Mouse (Mus musculus) megakaryocyte, embryonic 14.5 days (primary cell): ENCODE measurements around the gene Usp32.

Source experiments
- FLI1 ChIP-seq: IDR thresholded peaks from 2 replicates; pipeline ENCODE4 v1.6.1; 2012; ENCODE audit warnings: low read length, inconsistent platforms, mixed read lengths
- GATA1 ChIP-seq: IDR thresholded peaks from 3 replicates; pipeline ENCODE4 v1.6.1; 2012; ENCODE audit warnings: mixed read lengths, low read length, inconsistent platforms, borderline replicate concordance

- TF ChIP-seq GATA1 = no peak
- TF ChIP-seq FLI1 = no peak
These were observed 27.5 kb upstream of the Usp32 start for GRCm38 (mm10) chr11:85167503-85167902.
